Mouse (Mus musculus) intestine, embryonic 15.5 days (tissue): ENCODE measurements around the gene Prkcz. TPM values are rescaled to one million over a fixed set of nuclear protein-coding genes. Genes with fewer than 3 reads are reported as not detected.

ENCODE experiments used
- ATAC-seq: fragments of 200-750 bp; cut with Nextera tagmentation; 2 replicates; pipeline ENCODE4 v1.8.0; 2017; ENCODE audit warnings: moderate TSS enrichment, moderate library complexity
- H3K27ac ChIP-seq: fragments of 300-500 bp; sonication (generic); 2 replicates; pipeline ENCODE4 v1.5.1; 2015; ENCODE audit warnings: mild to moderate bottlenecking, inconsistent platforms
- H3K27me3 ChIP-seq: fragments of 300-500 bp; sonication (generic); replicated peaks from 2 replicates; pipeline ENCODE4 v1.6.1; 2015; ENCODE audit warnings: inconsistent platforms
- H3K36me3 ChIP-seq: fragments of 300-500 bp; sonication (generic); 2 replicates; pipeline ENCODE4 v1.6.1; 2015; ENCODE audit warnings: inconsistent platforms
- H3K4me1 ChIP-seq: fragments of 300-500 bp; sonication (generic); replicated peaks from 2 replicates; pipeline ENCODE4 v1.6.1; 2015; ENCODE audit warnings: inconsistent platforms
- H3K4me2 ChIP-seq: fragments of 300-500 bp; sonication (generic); replicated peaks from 2 replicates; pipeline ENCODE4 v1.6.1; 2015; ENCODE audit warnings: mild to moderate bottlenecking, inconsistent platforms
- H3K4me3 ChIP-seq: fragments of 300-500 bp; sonication (generic); replicated peaks from 2 replicates; pipeline ENCODE4 v1.5.1; 2015; ENCODE audit warnings: inconsistent platforms
- H3K9ac ChIP-seq: fragments of 300-500 bp; sonication (generic); 2 replicates; pipeline ENCODE4 v1.6.1; 2015; ENCODE audit warnings: inconsistent platforms
- H3K9me3 ChIP-seq: fragments of 300-500 bp; sonication (generic); 2 replicates; pipeline ENCODE4 v1.6.1; 2016; ENCODE audit warnings: inconsistent platforms
- WGBS: fragments of 180-500 bp; shearing (Covaris S2); methylation state at CpG from one replicate; pipeline ENCODE4 v1.1.7; 2015; 5-methylcytosine and 5-hydroxymethylcytosine counted together
- polyA plus RNA-seq: library from polyadenylated mRNA; unstranded; fragments of >200 nt; fragmentation: Nextera tagmentation; extraction: Ambion mirVana; gene quantifications from 2 replicates; pipeline ENCODE4 v1.2.1, GENCODE M21; 2015

Prkcz gene
- polyA plus RNA-seq, 1 experiment from 2014 or later = 24.8 TPM

DNA sequence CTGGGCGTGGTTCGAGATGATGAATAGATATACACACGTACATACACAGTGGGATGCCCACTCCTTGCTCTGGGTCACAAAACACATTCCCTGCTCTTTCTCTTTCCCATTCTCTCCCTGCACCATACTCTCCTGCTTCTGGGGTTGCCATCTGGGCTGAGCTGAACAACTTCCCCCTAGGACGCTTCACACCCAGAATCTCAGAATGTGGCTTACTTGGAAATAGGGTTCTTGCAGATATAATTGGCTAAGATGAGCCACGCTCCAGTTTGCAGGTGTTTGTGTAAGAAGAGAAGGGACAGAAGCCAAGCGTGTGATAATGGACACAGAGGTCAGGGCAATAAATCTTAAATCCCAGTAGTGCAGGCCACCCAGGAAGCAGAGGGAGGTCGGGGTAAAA, 20.8 kb upstream of the Prkcz start:
- no peaks in the 10 kb centered on the region for H3K27me3 ChIP-seq
- 27% methylated on average over 7 of the region's 7 CpGs for WGBS
- no peaks in the 10 kb centered on the region for H3K9me3 ChIP-seq
- H3K4me1 ChIP-seq = no peaks in the 10 kb centered on the region
- H3K36me3 ChIP-seq = no peaks in the 10 kb centered on the region
- no peak overlapping the region for H3K9ac ChIP-seq
- no peak overlapping the region for H3K27ac ChIP-seq
- H3K4me3 ChIP-seq = no peak overlapping the region
- ATAC-seq = no peak
- no peak overlapping the region for H3K4me2 ChIP-seq

- WGBS = 78% methylated on average over 5 of the region's 5 CpGs
- no peak for ATAC-seq
- H3K4me3 ChIP-seq = no peak overlapping the region
Measured at GRCm38 (mm10) chr4:155371797-155372735, 10.9 kb upstream of the Prkcz start.

GRCm38 (mm10) chr4:155370737-155371715, 9.9 kb upstream of the Prkcz start:
- no peaks in the 10 kb centered on the region for H3K36me3 ChIP-seq
- H3K9me3 ChIP-seq = no peaks in the 10 kb centered on the region
- peaks cover 7% of the 10 kb centered on the region for H3K4me1 ChIP-seq
- H3K4me2 ChIP-seq = no peak overlapping the region
- H3K27me3 ChIP-seq = no peaks in the 10 kb centered on the region
- ATAC-seq = peak; percentile 76
- WGBS = 79% methylated on average over 15 of the region's 15 CpGs
- H3K4me3 ChIP-seq = no peak overlapping the region
- H3K9ac ChIP-seq = no peak overlapping the region; the same call in 1 of the 2 replicates
- H3K27ac ChIP-seq = no peak overlapping the region

More at GRCm38 (mm10) chr4:155371797-155372735, 10.9 kb upstream of the Prkcz start:
- Histone ChIP-seq H3K27me3 (no peaks in the 10 kb centered on the region), H3K27ac (no peak overlapping the region), H3K36me3 (no peaks in the 10 kb centered on the region), H3K9me3 (no peaks in the 10 kb centered on the region), H3K9ac (no peak overlapping the region), H3K4me1 (peaks cover 4% of the 10 kb centered on the region), H3K4me2 (no peak overlapping the region)

- no peak for ATAC-seq
- Histone ChIP-seq H3K9me3 (no peaks in the 10 kb centered on the region), H3K9ac (no peak overlapping the region), H3K27me3 (no peaks in the 10 kb centered on the region), H3K4me3 (no peak overlapping the region), H3K4me2 (no peak overlapping the region), H3K36me3 (no peaks in the 10 kb centered on the region), H3K27ac (no peak overlapping the region), H3K4me1 (peaks cover 7% of the 10 kb centered on the region)
- 31% methylated on average over 12 of the region's 12 CpGs for WGBS
Measured at GRCm38 (mm10) chr4:155368684-155369083, 7.5 kb upstream of the Prkcz start.

- H3K9me3 ChIP-seq = no peaks in the 10 kb centered on the region
- H3K27me3 ChIP-seq = 0 out of 2 replicates have a peak, but pooled peaks cover under 1% of the 10 kb centered on the region
- H3K4me1 ChIP-seq = peaks cover 7% of the 10 kb centered on the region
- no peak for ATAC-seq
- H3K27ac ChIP-seq = no peak overlapping the region
- H3K36me3 ChIP-seq = no peaks in the 10 kb centered on the region
- 0 out of 2 replicates have a peak overlapping the region, but pooled peaks have one; percentile 1 for H3K4me2 ChIP-seq
- 57% methylated on average over 9 of the region's 9 CpGs for WGBS
- H3K4me3 ChIP-seq = no peak overlapping the region
- no peak overlapping the region for H3K9ac ChIP-seq
Measured at GRCm38 (mm10) chr4:155367739-155368138, 6.6 kb upstream of the Prkcz start.

DNA sequence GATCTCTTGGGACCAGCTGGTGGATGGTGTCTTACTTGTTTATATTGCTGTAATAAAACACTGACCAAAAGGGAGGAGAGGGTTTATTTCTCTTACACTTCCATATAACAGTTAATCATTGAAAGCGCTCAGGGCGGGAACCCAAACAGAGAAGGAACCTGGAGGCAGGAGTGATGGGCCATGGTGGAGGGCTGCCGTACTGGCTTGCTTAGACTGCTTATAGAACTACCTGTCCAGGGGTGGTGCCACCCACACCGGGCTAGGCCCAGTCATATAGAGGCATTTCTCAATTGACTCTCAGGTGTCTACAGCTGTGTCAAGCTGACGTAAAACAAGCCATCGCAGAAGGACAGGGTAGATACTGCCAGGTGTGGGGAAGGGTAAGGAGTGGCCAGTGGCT, 5.6 kb upstream of the Prkcz start:
- Histone ChIP-seq H3K4me2 (peak overlapping the region; percentile 30; the same call in 1 of the 2 replicates), H3K4me1 (peaks cover 7% of the 10 kb centered on the region), H3K4me3 (no peak overlapping the region), H3K9ac (no peak overlapping the region), H3K9me3 (no peaks in the 10 kb centered on the region), H3K36me3 (no peaks in the 10 kb centered on the region), H3K27ac (peak overlapping the region; percentile 41; the same call in 1 of the 2 replicates), H3K27me3 (peaks cover 10% of the 10 kb centered on the region)
- ATAC-seq = peak; percentile 55
- WGBS = 35% methylated on average over 6 of the region's 6 CpGs

DNA sequence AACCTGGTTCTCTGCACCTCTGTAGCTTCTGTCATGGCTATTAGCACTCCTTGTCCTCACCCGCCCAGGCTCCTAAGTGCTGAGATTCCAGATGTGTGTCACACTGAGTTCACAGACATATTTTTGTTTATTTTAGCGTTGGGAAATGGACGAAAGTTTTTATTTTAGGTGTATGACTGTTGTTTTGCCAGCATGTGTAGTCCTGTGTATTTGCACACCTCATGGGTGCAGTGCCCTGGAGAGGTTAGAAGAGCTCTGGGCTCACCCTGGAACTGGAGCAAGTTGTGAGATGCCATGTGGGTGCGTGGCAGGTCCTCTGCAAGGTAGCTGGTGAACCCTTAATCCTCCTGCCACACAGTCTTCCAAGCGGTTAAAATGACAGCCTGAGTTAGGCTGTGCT, 1.3 kb upstream of the Prkcz start:
- WGBS = 32% methylated on average over 5 of the region's 5 CpGs
- Histone ChIP-seq H3K4me1 (peaks cover 9% of the 10 kb centered on the region), H3K4me2 (peak overlapping the region; percentile 63), H3K36me3 (no peaks in the 10 kb centered on the region), H3K9me3 (no peaks in the 10 kb centered on the region), H3K27ac (no peak overlapping the region), H3K9ac (no peak overlapping the region), H3K27me3 (peaks cover 40% of the 10 kb centered on the region), H3K4me3 (peak overlapping the region; percentile 51)
- ATAC-seq = no peak

DNA sequence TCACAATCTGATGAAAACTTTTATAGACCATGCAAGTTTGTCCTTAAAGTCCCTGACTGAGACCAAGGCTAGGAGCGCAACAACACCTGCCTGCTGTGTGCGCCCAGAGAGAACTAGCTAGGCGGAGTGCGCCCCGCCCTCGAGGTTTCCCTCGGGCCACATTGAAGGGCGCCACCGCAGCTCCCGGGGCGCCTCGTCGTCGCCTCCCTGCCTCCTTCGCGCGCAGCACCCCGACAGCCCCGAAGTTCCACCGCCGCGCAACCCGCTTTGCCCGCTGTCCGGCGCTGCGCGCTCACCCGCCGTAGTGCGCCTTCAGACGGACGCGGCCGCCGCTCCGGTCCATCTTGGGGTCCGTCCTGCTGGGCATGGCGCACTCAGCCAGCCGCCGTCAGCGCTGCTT, 305 bp downstream of the Prkcz start:
- WGBS = 1% methylated on average over 42 of the region's 42 CpGs
- Histone ChIP-seq H3K4me1 (peaks cover 2% of the 10 kb centered on the region; the same call in 1 of the 2 replicates), H3K9ac (peak overlapping the region; percentile 41), H3K36me3 (no peaks in the 10 kb centered on the region), H3K4me2 (peak overlapping the region; percentile 63), H3K27me3 (peaks cover 40% of the 10 kb centered on the region), H3K27ac (peak overlapping the region; percentile 85), H3K9me3 (no peaks in the 10 kb centered on the region), H3K4me3 (peak overlapping the region; percentile 51)
- ATAC-seq = peak; percentile 71

DNA sequence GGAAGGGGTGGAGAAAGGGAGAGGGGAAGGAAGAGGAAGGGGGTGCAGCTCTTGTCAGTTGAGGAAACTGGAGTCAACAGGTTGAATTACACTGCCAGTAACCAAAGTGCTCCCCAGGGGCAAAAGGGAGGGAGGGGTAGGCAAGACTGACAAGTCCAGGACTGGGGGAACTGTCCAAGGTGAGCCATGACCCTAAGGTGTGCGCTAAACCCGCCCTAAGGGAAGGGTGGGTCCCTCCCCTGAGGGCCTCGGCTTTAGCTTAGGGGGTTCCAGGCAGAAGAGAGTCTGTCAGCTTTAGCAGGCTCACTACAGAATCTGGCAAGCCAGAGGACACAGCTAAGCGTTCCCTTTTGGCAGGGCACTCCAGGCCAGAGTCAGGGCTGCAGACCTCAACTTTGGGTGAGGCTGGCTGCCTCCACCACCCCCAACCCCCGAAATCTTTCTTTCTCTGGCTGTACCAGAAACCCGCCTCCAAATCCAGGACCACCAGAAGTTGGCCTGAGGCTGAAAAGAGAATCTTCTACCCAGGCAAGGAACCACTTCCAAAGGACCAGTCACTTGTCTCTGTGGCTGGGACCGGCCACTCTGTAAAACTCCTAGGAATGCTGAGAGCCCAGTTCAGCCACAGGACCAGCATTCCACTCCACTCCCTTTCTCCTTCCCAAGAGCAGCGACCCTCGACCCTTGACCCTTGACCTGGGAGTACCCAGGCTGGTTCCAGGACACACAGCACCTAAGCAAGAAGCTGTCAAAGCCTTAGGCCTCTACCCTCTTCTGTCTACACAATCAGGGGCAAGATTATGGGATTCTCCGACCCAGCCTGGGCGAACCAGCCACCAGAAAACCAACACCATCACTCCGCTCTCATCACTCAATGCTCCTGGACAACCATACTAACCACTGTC, 1.3 kb downstream of the Prkcz start:
- H3K4me3 ChIP-seq = peak overlapping the region; percentile 51
- H3K27ac ChIP-seq = no peak overlapping the region
- ATAC-seq = no peak
- peaks cover 2% of the 10 kb centered on the region; the same call in 1 of the 2 replicates for H3K4me1 ChIP-seq
- H3K27me3 ChIP-seq = peaks cover 40% of the 10 kb centered on the region
- H3K36me3 ChIP-seq = no peaks in the 10 kb centered on the region
- no peak overlapping the region for H3K9ac ChIP-seq
- H3K9me3 ChIP-seq = no peaks in the 10 kb centered on the region
- WGBS = 39% methylated on average over 12 of the region's 12 CpGs
- H3K4me2 ChIP-seq = peak overlapping the region; percentile 63

- no peak for ATAC-seq
- Histone ChIP-seq H3K9ac (no peak overlapping the region), H3K4me3 (no peak overlapping the region), H3K27ac (no peak overlapping the region), H3K4me1 (peaks cover 2% of the 10 kb centered on the region; the same call in 1 of the 2 replicates), H3K4me2 (no peak overlapping the region), H3K9me3 (no peaks in the 10 kb centered on the region), H3K36me3 (no peaks in the 10 kb centered on the region), H3K27me3 (peaks cover 39% of the 10 kb centered on the region)
- WGBS = 55% methylated on average over 2 of the region's 2 CpGs
Measured at GRCm38 (mm10) chr4:155357601-155358000, 3.6 kb downstream of the Prkcz start.

DNA sequence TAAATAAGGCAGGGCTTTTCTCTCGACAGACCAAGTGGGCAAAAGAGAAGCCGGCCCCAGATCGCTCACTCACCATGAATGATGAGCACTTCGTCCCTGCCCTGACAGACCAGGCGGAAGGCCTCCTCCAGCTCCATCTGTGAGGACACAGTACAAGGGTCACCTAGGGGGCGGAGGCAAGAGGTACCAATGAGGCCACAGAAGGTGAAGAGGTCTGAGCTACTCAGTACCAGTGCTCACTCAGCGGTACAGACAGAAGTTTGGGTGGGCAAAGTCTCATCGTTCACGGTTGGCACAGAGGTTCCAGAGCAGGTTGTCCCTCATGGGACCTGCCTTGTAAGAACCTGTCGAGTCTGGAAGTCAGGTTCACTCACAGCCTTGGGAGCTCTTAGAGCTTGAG, 4.8 kb downstream of the Prkcz start:
- Histone ChIP-seq H3K4me3 (no peak overlapping the region), H3K27ac (no peak overlapping the region), H3K4me2 (no peak overlapping the region), H3K36me3 (no peaks in the 10 kb centered on the region), H3K27me3 (peaks cover 26% of the 10 kb centered on the region), H3K9ac (no peak overlapping the region), H3K4me1 (no peaks in the 10 kb centered on the region; the same call in 1 of the 2 replicates), H3K9me3 (no peaks in the 10 kb centered on the region)
- 86% methylated on average over 10 of the region's 10 CpGs for WGBS
- ATAC-seq = no peak
